Mouse (Mus musculus) skeletal muscle tissue, postnatal 0 days (tissue): Measurements from ENCODE around the gene Olfr769. TPM values are rescaled to one million over a fixed set of nuclear protein-coding genes. Genes with fewer than 3 reads are reported as not detected.

ENCODE experiments used
- polyA plus RNA-seq: library from polyadenylated mRNA; unstranded; fragments of >200 nt; fragmentation: Nextera tagmentation; extraction: Ambion mirVana; gene quantifications from 2 replicates; pipeline ENCODE4 v1.2.1, GENCODE M21; 2015

Gene Olfr769
- not detected in 2 replicates for polyA plus RNA-seq

GRCm38 (mm10) chr10:129117761-129118160 is at the start of gene Olfr769:
Gene Olfr769 (minus strand): TSS chr10:129117861.

GRCm38 (mm10) chr10:129164651-129165050 is 47.0 kb upstream of the Olfr769 start, which contains the start of gene Olfr771:
Gene Olfr771 (minus strand): TSS chr10:129164751.

GRCm38 (mm10) chr10:129138898-129139297 is 21.2 kb upstream of the Olfr769 start, which contains the start of gene Olfr770:
Gene Olfr770 (minus strand): TSS chr10:129138998.

GRCm38 (mm10) chr10:129099275-129099674 is 18.4 kb downstream of the Olfr769 start, which contains the start of gene Olfr768:
Gene Olfr768 (minus strand): TSS chr10:129099375.

GRCm38 (mm10) chr10:129082810-129083209 is 34.9 kb downstream of the Olfr769 start, which contains the start of gene Olfr767:
Gene Olfr767 (minus strand): TSS chr10:129082910.

GRCm38 (mm10) chr10:129068877-129069276 is 48.8 kb downstream of the Olfr769 start, which contains the start of gene Olfr766-ps1:
Gene Olfr766-ps1 (minus strand): TSS chr10:129068977.

Other genes starting within 250 kb of the Olfr769 start
- gene Gdf11, start 226.1 kb downstream of the Olfr769 start, polyA plus RNA-seq, result 1.7 and 2.1 TPM in 2 replicates
- 697 and 764 TPM in 2 replicates for gene Cd63, start 216.9 kb downstream of the Olfr769 start, polyA plus RNA-seq
- 15.9 and 16.8 TPM in 2 replicates for gene Rdh5, start 195.0 kb downstream of the Olfr769 start, polyA plus RNA-seq
- 280 and 296 TPM in 2 replicates for gene Bloc1s1, start 193.8 kb downstream of the Olfr769 start, polyA plus RNA-seq
- 80.0 and 81.3 TPM in 2 replicates for gene Itga7, start 184.0 kb downstream of the Olfr769 start, polyA plus RNA-seq
- gene Mettl7b, start 156.9 kb downstream of the Olfr769 start, polyA plus RNA-seq, result 0.12 and 1.8 TPM in 2 replicates
- not detected in 2 replicates for gene Olfr9, start 128.4 kb downstream of the Olfr769 start, polyA plus RNA-seq
- gene Olfr763, start 107.1 kb downstream of the Olfr769 start, polyA plus RNA-seq, result not detected in 2 replicates
- not detected in 2 replicates for gene Olfr764-ps1, start 78.0 kb downstream of the Olfr769 start, polyA plus RNA-seq
- gene Olfr765, start 67.9 kb downstream of the Olfr769 start, polyA plus RNA-seq, result not detected in 2 replicates
- gene Olfr766-ps1, start 48.9 kb downstream of the Olfr769 start, polyA plus RNA-seq, result not detected in 2 replicates
- not detected in 2 replicates for gene Olfr767, start 35.0 kb downstream of the Olfr769 start, polyA plus RNA-seq
- not detected in 2 replicates for gene Olfr768, start 18.5 kb downstream of the Olfr769 start, polyA plus RNA-seq
- gene Olfr770, start 21.1 kb upstream of the Olfr769 start, polyA plus RNA-seq, result not detected in 2 replicates
- gene Olfr771, start 46.9 kb upstream of the Olfr769 start, polyA plus RNA-seq, result not detected in 2 replicates
- not detected in 2 replicates for gene Olfr772, start 60.1 kb upstream of the Olfr769 start, polyA plus RNA-seq
- not detected in 2 replicates for gene Olfr773, start 69.6 kb upstream of the Olfr769 start, polyA plus RNA-seq
- gene Olfr774, start 118.3 kb upstream of the Olfr769 start, polyA plus RNA-seq, result not detected in 2 replicates
- gene Olfr775, start 130.6 kb upstream of the Olfr769 start, polyA plus RNA-seq, result not detected in 2 replicates
- not detected in 2 replicates for gene Olfr776, start 141.3 kb upstream of the Olfr769 start, polyA plus RNA-seq
- gene Olfr777, start 153.6 kb upstream of the Olfr769 start, polyA plus RNA-seq, result not detected in 2 replicates
- not detected in 2 replicates for gene Olfr780, start 200.3 kb upstream of the Olfr769 start, polyA plus RNA-seq
- not detected in 2 replicates for gene Olfr781, start 211.0 kb upstream of the Olfr769 start, polyA plus RNA-seq
- gene Olfr782, start 231.0 kb upstream of the Olfr769 start, polyA plus RNA-seq, result not detected in 2 replicates